Mouse (Mus musculus) right cerebral cortex, postnatal 25 days (tissue): ENCODE data around the gene Lenep.

Experiments
- DNase-seq: peaks from one replicate; pipeline ENCODE4 v3.0.0; 2022

The Lenep gene

GRCm38 (mm10) chr3:89419571-89419970, 17.0 kb upstream of the Lenep start:
- no peak for DNase-seq

DNA sequence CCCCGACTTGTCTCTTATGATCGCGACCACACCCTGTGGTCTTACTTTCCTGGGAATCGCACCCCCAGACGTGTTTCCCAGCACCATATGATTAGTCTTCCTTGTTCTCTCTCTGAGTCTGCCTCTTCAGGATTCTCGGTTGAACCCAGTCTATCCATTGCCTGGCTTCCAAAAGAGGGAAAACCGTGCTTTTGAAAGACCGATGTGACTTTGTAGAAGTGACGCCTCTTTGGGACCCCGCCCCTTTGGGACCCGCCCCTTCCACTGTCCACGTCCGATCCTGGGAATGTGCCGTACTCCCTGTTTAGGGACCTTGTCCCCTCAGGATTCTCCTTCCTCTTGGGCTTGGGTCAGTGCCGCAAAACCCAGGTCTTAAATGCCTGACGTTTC, 16.3 kb upstream of the Lenep start:
- DNase-seq, result no peak

DNA sequence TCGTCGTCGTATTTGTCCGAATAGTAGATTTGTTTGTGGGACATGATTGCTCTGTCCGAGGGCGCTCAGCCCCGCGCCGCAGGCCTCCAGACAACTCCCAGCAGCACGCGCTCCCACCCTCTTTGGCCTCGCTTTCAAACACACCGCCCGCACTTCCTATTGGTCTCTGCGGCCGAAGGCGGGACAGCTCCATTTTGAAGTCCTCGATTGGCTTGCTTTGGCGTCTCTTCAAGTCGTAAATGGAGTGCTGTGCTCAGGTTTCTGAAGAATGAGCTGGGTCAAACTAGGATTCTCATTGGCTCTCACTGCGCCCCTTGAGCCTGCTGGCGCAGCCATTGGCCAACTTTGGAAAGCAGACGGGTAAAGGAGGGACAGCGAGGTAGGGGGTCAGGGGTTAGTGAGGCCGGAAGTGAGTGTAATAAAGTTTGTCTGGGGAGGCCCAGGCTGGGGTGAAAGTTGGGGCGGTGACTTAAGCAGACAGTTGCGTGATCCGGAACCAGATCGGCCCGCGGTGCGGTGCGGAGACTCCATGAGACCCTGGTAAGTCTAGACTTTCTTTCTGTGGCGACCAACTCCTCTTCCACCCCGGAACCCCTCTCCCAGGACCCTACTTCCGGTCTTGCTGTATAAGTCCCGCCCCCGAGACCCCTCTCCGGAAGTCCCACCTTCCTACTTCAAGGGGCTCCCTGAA, 15.7 kb upstream of the Lenep start, which contains the start of the genes Cks1b and Shc1:
Cks1b (minus strand) TSS at position 214 of the 691 bp plus-strand sequence.
Shc1 (plus strand) TSS at position 274 of the 691 bp plus-strand sequence.
- peak; percentile 91 for DNase-seq

DNA sequence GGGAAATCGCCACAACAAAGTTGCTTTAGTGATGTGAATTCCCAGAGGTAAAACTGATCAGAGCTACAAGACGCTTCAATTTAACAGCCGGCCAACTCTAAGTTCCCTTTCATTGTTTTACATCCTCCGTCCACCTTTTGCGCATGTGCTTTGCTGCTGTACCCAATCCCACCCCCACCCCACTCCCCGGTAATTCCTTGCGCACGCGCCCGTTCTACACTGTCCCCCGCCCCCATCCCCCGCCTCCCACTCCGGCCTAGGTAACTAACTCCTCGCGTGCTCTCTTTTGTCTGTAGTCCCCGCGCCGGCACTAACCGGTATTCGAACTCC, 15.2 kb upstream of the Lenep start:
- DNase-seq, result no peak

DNA sequence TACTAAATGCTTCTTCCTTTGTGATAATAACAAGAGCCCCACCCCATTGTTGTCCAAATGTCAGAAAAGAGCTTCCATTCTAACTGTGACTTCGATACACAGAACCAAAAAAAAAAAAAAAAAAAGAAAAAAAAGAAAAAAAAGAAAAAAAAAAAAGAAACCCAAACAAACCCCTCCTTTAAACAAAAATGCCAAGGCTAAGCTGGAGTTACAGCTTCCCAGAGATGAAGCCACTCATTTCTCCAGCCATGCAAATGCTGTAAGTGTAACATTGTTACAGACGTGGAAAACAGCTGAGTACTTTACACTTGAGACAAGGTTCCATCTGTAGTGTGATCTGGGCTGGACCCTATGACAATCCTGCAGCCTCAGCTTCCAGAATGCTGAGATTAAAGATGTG, 14.5 kb upstream of the Lenep start:
- DNase-seq, result no peak

DNA sequence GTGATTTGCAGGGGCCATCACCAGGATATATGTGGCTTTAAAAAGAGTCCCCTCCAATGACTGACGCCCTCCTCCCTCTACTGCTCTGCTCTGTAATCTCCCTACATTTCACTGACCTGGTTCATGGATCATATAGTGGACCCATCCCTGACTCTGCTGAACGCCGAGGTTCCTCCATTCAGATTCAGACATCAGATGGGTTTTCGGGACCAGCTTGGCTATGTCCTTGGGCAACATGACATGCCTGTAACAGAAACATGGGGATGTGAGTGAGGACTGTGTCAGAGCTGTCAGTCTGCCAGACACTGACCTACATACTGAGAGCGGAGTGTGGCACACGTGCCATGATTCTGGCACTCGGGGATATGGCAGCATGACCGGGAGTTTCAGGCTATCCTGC, 13.6 kb upstream of the Lenep start:
- no peak for DNase-seq

DNA sequence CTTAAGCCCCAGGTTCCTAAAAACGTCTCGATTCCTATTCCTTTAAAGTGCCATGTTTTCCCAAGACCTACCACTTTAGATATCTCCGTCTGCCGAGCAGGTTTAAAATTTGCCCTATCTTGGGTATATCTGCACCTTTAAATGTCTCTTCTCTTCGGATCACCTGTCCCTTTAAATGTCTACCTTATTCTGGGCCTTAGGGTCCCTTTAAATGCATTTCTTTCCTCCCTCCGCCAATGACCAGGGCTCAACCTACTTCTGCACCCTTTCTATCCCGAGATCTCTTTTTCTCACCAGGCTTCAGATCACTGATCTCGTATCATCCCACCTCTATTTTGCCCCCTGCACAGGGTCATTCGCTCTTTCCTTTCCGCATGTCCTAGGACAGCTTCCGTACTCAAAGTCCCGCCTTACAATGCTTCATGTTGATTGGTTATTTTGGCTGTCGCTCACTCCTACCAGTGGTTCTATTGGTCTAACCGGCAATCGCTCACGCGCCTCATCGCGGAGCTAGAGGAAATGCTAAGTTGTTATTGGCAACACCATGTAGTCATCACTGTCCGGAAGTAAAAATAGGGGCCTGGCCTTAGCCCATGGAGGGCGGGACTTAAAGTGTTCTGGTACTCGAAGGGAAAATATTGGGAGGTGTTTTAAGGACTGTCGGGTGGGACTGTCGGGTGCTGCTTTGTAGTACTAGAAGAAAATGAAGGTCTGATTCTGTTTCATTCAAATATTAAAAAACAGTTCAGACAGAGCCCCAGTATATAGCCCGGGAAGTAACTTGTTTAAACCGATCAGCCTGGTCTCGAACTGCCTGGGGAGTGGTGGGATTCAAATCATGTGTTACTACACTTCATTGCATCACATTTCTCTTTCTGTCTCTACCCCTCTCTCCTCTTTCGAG, 9.1 kb upstream of the Lenep start, which contains the start of gene Flad1:
Flad1 (minus strand) TSS at position 381 of the 904 bp plus-strand sequence.
- peak; percentile 99 for DNase-seq

GRCm38 (mm10) chr3:89410864-89411263, 8.3 kb upstream of the Lenep start:
- no peak for DNase-seq

DNA sequence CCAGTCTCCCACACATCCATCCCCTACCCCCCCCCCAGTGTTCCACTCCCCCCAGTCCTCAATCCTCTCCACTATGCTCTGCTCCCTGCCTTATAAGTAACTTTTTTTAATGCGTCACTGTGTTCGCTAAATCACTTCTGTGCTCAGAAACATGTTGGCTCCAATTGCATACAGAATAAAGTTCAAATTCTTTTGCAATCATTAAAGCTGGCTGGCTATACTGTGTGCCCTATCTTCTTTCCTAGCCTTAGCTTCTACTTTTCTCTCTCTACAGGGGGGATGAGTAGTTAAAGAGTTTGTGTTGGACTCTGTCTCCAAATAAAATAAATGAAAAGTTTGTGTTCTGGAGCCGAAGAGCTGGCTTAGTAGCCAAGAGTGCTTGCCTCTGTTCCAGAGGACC, 7.1 kb upstream of the Lenep start:
- DNase-seq, result no peak

DNA sequence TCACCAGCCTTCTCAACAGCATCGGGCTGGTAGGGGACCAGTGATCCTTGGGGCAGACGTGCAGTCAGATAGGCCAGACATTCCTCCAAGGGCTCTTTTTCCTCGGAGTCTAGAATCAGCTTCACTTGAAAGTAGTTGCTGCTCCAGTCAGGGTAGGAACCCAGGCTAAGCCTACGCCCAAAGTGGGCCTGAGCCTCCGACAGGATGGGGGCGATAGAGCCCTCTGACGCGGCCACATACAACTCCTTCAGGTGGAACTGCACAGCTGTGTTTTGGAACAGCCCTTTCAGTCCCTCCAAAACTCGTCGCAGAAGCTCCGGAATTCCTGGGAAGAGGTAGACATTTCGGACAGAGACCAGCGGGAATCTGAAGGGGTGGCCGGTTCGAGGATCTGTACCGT, 5.9 kb upstream of the Lenep start:
- no peak for DNase-seq

DNA sequence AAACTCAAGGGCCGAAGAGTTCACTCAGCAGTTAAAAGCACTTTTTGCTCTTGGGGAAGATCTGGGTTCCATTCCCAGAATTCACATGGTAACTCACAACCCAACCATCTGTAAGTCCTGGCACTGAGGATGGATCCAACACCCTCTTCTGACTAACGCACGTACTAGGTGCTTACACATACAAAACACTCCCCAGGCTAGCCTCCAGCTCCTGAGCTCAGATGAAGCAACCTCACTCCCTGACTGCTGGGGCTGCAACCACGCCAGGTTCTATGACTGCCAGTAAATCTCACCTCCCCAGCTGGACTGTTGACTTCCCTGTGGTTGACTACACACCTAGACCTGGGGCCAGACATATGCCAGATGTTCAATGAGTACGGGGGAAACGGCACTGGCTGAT, 4.3 kb upstream of the Lenep start:
- DNase-seq, result no peak

- no peak for DNase-seq
These were observed 1.3 kb downstream of the Lenep start for GRCm38 (mm10) chr3:89401329-89401728.

GRCm38 (mm10) chr3:89396654-89397005, 6.0 kb downstream of the Lenep start:
- DNase-seq, result no peak

DNA sequence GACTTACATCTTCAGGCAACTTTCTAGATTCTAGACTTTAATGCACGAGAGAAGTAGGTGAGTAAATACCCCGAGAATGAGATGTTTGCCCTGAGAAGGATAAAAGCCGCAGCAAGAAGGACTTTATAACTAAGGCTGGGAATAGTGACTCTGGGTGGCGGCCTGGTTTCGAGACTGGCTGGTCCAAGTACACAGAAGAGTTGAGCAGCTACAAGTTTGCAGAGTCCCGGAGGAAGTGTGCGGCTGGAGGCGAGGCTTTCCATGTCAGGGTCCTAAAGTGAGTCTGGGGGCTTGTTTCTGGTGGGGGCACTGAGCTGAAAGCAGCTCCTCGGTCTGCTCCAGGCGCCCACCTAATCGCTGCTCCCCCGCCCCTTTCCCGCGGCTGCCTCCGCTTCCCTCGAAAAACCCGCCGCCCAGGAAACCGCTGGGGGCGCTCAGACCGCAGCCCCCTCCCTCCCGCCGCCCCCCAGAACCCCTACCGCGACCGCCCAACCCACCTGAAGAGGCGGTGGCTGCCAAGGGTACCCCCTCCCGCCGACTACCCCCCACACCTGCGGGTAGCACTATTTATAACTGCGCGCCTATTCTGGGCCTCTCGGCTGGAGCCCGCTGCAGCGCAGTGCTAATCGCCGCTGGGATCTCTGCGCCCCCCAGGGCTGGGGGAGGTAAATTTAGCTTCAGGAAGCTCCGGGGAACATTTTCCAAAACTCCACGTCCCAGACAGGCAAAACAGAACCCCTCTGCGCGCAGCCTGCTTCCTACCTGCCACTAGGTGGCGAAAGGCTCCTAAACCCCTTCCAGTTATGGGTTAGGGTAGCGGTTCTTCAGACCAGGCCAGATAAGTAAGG, 6.6 kb downstream of the Lenep start:
- no peak for DNase-seq

- no peak for DNase-seq
These were observed 7.2 kb downstream of the Lenep start for GRCm38 (mm10) chr3:89395419-89395805.

DNA sequence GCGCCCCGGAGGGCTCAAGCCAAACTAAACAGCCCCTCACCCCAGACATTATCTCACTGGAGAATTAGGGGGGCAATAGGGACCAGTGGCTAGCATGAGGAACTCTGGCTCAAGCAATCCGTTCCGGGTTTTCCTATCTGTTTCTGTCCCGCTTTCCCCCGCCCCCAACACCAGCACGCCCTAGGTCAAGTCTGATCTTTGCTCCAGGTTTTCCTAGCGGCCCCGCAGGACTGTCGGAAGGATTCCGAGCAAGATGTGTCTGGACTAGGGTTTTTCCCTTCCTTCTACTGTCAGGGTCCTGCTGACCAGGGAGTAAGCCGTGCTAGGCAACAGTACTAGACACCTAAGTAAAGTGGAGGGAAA, 7.7 kb downstream of the Lenep start:
- no peak for DNase-seq

DNA sequence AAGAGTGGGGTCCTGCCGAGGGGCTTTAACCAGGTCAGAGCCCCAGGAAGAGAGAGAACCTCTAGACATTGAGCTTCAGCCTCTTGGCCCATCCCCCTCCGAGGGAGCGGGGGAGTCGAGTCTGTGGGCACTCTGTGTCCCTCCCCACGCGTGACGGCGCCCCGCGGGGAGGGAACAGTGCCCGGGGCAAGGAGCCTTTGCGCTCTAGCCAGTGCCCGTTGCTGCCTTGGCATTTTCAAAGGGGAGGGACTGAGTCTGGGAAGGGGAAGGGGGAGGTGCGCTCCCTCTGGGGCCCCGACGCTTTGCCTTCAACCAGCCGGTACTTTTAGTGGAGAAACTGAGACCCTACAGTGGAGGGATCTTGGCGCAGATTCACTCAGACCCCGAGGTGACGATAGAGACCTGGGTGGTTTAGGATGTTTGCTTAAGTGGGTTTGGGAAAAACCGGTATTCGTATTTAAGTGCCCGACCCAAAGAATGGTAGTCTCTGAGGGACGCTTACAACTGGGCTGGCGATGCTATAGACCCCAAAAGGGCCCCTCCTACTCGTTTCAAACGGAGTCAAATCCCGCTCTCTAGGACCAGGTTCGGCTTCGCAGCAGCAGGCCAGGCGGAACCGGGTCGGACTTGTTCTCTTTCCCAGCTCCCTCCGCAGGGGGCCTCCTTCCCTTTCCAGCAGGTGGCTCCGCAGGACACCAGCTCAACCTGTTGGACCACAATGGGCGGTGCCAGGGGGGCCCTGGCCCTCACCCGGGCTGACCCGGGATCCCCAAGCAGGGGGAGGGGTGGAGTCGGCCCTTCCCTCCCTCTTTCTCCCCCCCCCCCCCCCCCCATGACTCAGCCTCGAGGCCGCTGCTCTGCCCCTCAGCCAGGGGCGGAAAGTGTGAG, 8.3 kb downstream of the Lenep start, which contains the start of gene Zbtb7b:
Zbtb7b (minus strand) TSS at position 771 of the 888 bp plus-strand sequence.
- no peak for DNase-seq

DNA sequence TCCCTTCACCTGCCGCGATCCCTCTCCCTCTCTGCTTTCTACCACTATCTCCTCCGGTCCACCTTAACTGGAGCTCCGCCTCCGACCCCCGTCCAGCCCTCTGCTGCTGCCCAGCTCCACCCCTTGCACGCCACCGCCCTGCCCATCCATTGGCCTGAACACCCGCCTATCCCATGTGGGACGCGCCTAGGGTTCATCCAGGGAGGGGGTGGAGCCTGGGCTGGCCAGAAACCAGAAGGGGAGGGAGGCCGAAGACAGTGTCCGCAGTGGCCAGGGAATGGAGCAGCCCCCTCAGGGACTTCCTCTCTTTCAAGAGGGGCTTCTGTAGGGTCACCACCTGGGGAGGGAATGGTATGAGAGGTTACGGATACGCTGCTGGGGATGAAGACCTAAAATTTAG, 9.0 kb downstream of the Lenep start:
- DNase-seq, result peak; percentile 96

DNA sequence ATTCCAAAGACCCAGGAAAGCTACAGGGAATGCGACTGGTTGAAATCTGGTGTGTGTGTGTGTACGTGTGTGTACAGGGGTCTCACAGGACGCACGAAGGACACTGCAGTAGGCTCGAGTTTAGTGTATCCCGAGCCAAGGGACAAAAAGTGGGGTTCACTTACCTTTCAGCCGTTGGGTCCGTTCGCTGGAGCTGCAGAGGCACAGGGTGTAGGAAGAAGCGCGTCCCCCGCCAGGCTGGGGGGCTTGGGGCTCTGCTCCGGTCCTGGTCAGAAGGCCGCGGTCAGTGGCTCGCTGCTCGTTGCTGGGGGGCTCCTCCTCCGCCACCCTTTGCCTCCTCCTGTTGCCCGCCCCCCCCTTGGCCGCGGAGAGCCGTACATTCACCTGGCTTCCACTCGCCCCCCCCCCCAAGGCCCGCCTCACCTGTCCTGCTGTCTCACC, 9.7 kb downstream of the Lenep start:
- DNase-seq, result no peak

GRCm38 (mm10) chr3:89391663-89392511, 10.7 kb downstream of the Lenep start:
- no peak for DNase-seq
